Mouse (Mus musculus): ENCODE measurements around the gene Nup93.

GRCm38 (mm10) chr8:94290606-94291005, 76.2 kb downstream of the Nup93 start:
- TF ChIP-seq CTCF (IDR thresholded peaks at IDR 0.05; ENCODE audit: low read depth, low read length) (no peak), EP300 (IDR thresholded peaks at IDR 0.05; ENCODE audit: insufficient read depth, low read depth, low read length) (no peak), POLR2A (IDR thresholded peaks at IDR 0.05; ENCODE audit: insufficient read depth, low read length) (no peak)

Data from ES-Bruce4 (cell line).